Mouse (Mus musculus) ovary, postnatal 14 days (tissue): ENCODE data around the gene Tbc1d4.

Experiments used
- DNase-seq: peaks from one replicate; pipeline ENCODE4 v3.0.0; 2022; ENCODE audit warnings: low spot score

Tbc1d4 gene

DNA sequence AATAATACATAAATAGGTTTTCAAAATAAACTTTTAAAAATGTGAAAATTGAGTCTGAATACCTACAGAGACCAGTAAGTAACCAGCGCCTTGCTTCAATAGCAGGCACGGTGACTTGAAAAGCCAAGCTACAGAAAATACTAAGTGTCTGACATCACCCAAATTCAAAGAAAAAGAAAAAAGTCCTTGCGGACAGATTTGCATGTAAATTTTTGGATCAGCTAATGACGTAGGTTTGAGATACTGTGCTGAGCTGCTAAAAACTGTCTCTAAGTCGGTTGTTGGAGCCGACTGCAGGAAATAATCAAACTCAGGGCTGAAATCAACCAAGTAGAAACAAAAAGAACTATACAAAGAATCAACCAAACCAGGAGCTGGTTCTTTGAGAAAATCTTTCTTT lies 107.1 kb downstream of the Tbc1d4 start:
- no peak for DNase-seq

DNA sequence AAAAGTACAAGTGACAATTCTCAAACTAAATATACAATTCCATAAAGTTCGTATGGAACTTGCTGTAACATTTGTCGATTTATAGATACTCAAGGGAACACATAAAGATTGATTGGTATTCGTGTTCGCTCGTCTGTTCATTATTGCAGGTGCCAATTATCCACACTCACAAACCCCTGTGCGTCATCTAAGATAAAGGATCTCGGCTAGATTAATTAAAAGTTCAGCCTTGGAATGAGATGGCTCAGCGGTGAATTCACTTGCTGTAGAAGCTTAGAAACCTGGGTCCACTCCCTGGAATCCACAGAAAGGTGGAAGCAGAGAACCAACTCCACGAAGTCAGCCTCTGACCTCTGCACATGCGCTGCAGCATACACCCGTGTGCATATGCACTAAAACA lies 107.5 kb downstream of the Tbc1d4 start:
- DNase-seq: no peak

DNA sequence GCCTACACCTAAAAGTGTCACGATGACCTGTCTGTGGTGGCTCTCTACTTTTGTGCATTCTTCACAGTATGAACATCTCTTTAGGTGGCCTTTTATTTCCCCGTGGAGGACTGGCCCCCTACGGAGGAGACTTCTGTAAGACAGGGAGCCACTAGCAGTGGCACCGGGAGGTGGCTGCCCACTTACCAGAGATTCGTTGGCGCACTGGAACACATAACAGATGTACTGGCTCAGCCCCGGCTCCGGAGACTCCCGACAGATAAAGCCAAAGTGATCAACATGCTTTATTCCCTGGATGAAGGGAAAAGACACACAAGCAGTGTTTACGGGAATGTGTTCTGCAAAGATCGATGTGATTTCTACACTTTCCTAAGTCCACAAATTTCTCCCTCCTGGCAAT lies 108.2 kb downstream of the Tbc1d4 start:
- DNase-seq: no peak

DNA sequence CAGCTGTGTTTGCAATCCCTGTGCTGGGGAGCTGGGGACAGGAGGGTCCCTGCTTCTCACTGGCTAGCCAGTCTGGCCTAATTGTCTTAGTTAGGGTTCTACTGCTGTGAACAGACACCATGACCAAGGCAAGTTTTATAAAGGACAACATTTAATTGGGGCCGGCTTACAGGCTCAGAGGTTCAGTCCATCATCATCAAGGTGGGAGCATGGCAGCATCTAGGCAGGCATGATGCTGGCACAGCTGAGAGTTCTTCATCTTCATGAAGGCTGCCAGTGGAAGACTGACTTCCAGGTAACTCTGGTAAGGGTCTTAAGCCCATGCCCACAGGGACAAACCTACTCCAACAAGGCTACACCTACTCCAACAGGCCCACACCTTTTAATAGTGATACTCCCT lies 109.2 kb downstream of the Tbc1d4 start:
- no peak for DNase-seq

DNA sequence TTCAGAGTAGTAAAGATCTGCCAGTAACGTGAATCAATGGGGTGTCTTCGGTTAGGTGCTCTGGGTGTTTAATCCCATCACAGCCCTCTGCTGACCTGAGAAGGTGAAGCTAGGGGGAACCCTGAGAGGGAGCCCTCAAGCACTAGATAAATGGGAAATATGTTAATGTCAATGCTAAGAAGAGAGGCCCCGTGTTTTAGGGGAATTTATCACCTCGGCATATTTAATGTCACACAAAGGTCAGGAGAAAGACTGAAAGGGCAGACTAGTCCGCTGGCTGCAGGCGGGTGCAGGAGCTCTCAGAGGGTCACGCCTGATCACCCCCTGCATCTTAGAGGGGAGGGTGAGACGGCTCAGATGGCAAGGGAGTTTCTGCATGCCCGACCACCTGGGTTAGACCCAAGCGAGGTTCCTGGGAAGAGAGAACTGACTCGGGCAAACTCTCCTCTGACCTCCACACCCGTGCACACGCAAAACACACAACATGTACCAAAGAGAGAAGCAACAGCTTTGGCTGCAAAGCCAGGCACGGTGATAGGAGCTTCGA lies 120.7 kb downstream of the Tbc1d4 start:
- no peak for DNase-seq

DNA sequence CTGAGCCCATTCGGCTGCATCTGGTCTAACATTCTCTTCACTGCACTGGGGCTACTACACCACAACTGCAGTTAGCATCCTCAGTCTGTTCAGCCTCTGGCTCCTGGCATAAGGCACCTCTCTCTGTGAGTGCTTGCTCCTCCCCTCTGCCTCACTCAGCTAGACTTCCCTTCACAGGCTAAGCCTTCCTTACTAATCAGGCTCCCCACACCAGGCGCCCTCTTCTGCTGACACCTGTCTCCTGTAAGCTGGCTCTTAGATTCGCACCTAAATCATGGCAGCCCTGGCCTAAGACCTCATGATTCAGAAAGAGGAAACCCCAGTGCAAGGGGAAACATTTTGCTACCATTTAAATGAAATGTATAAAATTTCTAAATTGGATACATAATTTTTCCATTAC lies 122.4 kb downstream of the Tbc1d4 start:
- no peak for DNase-seq

DNA sequence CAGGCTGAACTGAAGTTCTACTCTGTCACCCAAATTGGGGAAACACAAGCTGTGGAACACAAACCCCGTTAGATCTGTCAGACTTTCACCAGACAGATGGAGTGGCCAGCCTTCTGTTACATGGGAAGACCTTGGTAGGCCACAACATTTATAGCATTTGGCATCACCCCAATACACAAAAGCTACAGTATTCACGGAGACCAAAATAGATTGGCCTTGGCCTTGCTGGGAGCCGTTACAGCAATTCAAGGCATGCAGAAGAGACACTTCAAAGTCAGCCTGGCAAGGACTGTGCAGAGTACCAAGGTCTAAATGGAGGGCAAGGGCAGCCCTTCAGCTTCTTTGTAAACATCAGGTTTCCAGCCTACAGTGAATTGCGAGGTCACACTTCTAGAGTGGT lies 125.8 kb downstream of the Tbc1d4 start:
- DNase-seq: no peak

DNA sequence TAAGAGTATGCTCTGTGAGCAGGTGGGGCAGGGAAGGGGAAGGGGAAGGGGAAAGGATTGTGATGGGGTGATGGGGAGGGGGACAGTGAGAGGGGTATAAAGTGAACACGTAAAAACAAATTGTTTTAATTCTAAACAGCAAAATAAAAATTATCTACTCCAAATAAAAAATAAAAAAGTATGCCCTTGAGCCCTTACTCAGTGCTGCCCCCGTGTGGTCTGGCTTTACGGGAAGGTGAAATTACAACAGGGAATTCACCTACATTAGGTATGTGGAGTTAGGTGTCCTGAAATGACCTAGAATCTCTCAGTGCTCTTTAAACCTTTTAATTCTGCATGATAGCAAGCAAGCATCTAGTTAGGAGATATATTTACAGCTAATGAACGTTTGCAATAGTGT lies 126.7 kb downstream of the Tbc1d4 start:
- peak; percentile 18 for DNase-seq

DNA sequence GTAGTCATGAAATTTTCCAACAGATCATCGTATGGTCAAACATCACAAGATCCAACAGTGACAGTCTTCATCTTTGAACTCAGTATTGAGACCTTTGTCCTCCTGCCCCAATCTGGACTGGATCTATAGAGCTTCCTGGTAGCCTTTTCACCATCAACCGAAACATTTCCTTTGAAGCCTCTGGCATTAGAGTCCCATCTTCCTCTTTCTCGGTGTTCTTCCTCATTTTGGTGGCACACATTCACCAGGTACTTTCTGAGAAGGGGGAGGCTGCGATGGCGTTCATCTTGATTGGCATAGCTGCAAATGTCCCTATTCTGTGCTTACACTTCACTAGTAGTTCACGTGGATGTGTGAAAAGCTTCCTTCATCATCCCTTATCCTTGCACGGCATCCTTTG lies 127.8 kb downstream of the Tbc1d4 start:
- no peak for DNase-seq

DNA sequence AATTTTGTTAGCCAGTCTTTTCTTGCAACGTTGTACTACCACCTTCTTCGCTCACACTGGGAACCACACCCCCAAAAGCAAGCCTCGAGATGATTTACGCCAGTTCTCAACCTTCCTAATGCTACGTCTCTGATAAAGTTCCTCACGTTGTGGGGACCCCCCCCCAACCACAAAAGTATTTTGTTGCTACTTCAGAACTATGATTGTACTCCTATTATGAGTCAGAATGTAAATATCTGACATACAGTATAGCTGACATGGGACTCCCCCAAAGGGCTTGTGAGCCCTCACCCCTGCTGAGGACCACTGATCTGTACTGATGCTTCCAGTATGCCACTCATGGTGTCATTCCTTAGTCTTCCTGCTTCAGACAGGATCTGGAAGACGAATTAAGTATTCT lies 128.4 kb downstream of the Tbc1d4 start:
- no peak for DNase-seq

DNA sequence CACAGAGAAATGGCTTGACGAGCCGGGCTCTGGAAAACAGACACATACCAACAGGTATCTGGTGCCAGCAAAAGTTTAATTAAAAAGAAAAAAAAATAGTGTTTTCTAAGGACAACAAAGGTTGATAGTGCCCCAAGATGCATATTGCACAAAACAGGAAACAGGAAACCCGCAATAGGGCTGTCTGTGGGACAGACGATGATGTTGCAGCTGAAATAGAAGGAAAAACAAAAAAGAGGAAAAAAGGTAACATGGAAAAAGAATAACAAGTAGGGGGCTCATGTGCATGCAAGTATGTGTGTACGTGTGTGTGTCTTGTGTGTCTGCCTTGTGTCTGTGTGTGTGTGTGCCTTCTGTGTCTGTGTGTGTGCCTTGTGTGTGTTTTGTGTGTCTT lies 131.2 kb downstream of the Tbc1d4 start:
- DNase-seq: no peak

DNA sequence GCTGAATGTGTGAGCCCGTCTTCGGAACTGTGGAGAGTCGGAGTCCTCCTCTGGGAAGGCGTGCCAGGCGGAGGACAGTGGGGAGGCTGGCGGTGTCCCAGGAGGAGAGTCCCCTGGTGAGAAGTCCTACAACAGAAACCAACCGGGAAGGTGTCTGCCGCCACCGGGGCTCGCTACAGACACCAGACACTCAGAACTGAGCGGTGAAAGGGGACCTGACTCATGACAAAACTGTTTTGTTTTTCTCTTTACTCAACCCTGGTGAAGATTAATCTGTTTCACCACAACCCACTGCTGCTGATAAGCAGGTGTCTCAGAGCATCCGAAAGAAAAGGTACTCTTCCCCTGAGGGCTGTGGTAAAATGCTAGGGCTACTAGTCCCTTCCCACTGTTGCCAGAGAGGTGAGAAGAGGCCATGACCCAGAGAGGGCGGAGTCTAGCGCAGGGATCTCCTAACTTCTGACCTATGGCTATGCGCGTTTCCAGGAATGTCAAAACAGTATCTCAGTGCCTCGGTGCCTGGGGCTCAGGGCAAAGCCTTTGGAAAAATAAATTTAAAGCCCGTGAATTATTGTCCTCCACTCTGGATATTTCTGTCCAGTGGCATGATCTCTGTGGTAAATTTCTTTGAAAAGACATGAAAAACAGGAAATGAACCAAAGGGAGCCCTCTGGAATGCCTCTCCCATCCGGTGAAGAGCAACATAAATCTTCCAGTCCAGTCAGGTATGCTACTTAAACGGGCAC lies 131.7 kb downstream of the Tbc1d4 start:
- DNase-seq: no peak

DNA sequence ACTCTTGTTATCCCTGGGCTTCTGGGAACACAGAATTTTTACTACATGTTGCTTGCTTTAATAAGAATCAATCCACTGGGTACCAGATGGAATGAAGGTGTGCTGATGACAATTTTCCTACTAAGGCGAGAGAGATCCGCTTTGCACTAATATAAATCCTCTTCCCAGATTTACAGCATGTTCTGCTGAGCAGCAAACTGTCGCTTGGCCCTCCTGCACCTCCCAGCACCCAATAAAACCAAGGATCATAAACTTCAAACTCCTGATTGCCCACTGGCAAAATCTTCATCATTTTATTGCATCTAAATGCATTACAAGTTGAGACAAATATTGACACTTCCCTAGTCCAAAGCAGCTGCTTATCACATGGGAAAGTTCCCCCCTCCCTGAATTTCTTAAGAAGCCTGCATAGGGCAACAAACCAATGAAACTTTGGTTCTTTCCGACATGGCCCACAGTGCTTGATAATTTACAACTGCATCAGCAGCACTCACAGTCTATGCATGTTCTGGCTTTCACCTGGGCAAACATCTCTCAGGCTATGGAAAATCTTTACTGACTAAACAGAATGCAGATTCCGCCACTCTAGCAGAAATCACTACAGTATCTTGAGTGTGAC lies 139.4 kb downstream of the Tbc1d4 start:
- DNase-seq: no peak

DNA sequence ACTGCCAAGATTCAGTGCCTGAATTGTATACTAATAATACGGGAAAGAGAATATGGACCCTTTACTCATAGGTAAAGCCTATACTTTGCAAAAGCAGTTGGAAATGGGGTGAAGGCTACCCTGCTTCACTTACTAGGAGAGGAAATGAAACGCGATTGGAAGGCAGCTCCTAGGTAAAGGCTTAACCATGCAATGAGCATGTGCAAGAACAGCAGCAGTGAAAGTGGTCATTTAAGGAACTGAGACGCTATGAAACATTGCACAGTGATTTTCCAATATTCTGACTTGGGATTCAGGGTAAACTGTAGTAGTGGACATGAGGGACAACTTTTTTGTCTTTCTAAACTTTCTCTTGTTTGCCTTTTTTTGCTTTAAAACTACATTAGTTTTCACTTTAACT lies 140.8 kb downstream of the Tbc1d4 start:
- no peak for DNase-seq

DNA sequence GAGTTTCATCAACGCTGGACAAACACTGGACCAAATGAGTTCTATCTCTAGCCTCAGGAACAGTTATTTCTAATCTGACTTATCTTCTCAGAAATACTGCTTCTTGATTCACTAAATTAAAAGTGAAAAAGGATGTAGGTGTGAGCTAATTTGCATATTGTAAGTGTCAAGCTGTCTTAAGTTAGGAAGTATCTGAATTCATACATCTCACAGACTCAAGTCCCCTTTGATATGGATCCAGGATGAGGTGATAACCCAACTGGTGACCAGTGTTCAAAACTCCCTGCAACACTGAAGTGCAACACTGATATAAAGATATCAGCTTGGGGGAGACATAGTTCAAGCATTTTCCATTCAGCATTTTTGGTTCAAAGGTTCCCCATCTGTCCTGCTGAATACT lies 141.5 kb downstream of the Tbc1d4 start:
- no peak for DNase-seq

DNA sequence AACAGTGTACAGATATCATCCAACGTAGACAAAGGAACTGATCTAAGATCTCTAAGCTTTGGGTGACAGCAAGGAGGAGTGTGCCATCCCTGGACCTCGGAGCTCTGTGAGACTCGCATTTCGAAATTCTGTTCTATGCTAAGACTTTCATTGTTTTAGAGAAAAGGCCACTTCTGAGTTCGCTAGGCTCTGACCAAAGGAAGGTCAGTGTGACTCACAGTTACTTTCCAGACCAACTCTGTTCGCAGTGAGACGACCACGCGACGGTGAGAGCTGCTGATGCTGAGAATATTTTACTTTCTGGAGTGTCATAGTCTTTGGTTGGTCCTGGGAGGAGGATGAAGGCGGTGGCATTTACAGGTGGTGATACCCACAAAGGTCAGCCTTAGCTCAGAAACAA lies 142.5 kb downstream of the Tbc1d4 start:
- no peak for DNase-seq

DNA sequence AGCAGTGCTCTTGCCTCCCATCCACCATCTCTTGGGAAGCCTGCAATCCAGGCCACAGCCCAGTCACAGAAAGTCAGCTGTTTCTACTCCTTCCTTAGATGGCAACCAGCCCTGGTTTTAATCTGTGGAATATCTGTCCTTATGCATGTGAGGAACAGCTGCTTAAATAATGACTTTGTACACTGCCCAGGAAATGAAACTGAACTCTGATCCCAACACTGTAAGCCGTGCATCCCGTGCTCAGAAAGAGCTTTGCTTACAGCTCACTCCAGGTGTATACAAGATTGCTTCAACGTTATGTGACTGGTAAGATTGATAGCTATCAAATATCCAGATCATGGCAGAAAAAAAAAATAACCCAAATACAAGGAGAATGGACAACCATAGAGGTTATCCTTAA lies 143.1 kb downstream of the Tbc1d4 start:
- no peak for DNase-seq

DNA sequence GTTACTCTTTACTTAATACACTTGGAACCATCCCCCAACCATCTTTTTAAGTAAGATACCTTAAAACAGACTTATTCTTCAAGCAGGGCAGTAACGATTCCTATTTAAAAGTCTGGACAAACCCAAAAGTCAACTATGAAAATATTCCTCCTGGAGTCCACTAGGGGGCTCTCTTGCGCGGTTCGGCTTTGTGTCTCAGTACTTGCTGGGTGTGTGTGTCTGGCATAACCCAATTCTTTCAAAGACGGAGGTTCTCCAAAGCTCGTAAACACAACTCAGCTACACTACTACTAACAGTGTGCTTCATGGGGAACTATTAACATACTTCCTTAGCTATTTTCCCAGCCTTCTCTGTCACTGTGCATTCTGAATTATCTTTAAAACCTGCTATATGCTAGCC lies 148.2 kb downstream of the Tbc1d4 start:
- DNase-seq: peak; percentile 55

DNA sequence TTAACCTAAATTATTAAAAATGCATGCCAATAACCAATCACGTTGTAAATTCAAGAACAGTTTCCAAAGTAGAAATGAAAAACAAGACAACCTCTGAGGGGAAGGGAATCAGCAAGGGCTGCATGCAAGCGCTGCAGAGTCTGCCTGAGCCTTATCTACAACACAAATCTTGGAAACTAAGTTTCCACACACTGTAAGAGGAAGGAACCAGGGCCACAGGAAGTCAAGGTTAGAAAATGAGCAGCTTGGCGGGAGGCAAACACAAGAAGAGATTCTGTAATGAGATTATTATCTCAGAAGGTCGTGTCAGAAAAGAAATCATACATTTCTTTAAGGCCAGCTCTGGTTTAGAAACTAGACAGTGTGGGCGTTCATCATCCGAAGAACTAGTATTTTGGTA lies 156.1 kb downstream of the Tbc1d4 start:
- DNase-seq: no peak

DNA sequence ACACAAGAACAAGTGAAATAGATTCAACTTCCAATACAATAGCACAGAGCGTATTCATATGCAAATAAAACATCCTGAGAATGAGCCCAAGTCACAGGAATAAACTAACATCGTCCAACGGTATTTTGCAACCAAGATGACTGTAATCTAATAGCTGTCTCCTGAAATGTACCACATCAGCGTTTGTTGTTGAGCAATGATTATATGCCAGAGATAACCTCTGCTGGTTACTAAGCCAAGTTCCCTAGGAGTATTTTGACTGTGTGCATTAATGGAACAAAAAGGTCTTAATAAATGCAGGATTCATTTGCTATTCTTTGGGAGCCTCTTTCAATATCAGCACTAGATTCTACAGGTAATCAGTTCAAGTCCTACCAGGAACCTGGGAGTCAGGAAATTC lies 161.1 kb downstream of the Tbc1d4 start:
- no peak for DNase-seq

DNA sequence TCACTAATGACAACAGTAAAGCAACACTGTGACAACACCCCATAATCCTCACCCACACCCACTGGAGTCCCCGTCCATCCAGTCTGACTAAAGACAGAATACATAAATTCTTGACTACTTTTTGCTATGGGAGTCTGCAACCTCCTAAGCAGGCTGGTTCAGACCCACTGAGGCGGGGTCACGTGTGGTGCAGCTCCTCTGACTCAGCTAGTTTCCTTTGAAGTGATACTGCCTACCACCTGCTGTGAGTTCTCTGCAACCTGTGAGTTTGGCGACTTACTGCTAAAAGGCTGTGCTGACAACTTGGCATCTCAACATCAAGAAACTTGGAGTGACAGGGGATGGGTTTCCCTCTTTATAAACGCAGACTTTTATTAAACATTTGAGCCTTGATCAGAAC lies 163.8 kb downstream of the Tbc1d4 start:
- DNase-seq: no peak

DNA sequence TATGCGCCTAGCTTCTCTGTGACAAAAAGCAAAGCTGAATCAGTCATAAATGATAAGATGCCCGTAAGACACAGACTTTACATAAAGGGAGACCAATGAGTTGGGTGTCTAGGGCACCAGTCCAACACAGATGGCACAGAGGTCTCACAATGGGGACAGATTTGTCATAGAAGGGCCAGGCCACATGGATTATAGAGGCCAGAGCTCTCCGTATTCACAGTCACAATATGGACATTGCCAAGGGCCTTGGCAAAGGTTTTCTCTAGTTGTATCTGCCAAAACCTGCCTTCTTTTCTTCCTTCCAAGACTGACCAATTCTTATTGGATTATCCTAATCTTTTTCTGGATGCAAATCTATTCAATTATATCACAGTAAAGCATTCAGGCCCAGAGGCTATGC lies 171.1 kb downstream of the Tbc1d4 start:
- no peak for DNase-seq

DNA sequence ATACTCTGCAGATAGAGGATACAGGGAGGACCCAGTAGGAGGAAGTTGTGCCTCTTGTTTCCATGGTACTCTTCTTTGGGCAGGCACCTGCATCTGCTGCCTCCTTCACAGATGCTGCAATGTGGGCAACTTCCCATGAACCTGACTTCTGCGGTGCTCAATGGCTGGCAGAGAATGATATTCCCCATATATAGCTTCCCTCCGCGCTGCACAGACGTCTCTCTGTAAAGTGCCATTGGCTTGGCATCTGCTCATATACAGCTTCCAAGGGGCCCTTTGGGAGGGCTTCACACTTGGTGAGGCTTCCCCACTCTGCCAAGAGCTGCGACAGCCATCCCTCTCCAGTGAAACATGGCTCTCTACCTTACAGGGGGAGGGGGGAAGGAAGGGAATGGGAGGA lies 178.5 kb downstream of the Tbc1d4 start:
- no peak for DNase-seq
